Mouse (Mus musculus): ENCODE results near the gene Lrrk2. TPM values are rescaled to one million over a fixed set of nuclear protein-coding genes. Genes with fewer than 3 reads are reported as not detected.

Gene Lrrk2
- polyA plus RNA-seq, 1 experiment from 2014 or later: 3.9 TPM

GRCm38 (mm10) chr15:91671987-91672386 is 988 bp upstream of the Lrrk2 start:
- no peak for ATAC-seq (replicated peaks; ENCODE audit: extremely low read depth, insufficient read depth, low FRiP score)
- no peaks in the 10 kb centered on the region for H3K9me3 ChIP-seq (replicated peaks; ENCODE audit: control insufficient read depth, low read length)
- H3K4me3 ChIP-seq (ENCODE audit: low read length): no peak overlapping the region
- H3K4me2 ChIP-seq (ENCODE audit: low read depth, low read length): no peak overlapping the region
- H3K9ac ChIP-seq (ENCODE audit: low read length): no peak overlapping the region
- H3K36me3 ChIP-seq (ENCODE audit: control insufficient read depth, insufficient read depth): no peaks in the 10 kb centered on the region
- peaks cover 3% of the 10 kb centered on the region; the same call in 1 of the 2 replicates for H3K4me1 ChIP-seq (ENCODE audit: control insufficient read depth, insufficient read depth, low read length)
- no peak overlapping the region for H3K27ac ChIP-seq (ENCODE audit: low read length)
- H3K27me3 ChIP-seq (ENCODE audit: control insufficient read depth, insufficient read depth, low read length): no peaks in the 10 kb centered on the region
- 61% methylated on average over 5 of the region's 5 CpGs for WGBS

DNA sequence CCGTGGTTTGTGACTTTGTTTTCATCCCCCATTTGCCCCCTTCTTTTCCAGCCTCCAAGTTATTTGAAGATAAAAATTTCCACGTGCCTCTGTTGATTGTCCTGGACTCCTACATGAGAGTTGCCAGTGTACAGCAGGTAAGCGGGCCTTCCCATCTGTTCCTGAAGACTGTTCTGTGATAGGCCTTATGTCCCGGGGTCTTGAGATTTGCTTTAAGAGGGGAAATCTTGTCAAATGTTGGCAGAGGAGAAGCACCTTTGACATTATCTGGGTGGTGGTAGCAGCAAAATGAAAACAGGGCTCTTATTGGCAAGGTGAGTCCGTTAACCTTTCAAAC is 562 bp downstream of the Lrrk2 start:
- ATAC-seq (replicated peaks; ENCODE audit: extremely low read depth, insufficient read depth, low FRiP score): no peak
- H3K9me3 ChIP-seq (replicated peaks; ENCODE audit: control insufficient read depth, low read length): no peaks in the 10 kb centered on the region
- H3K36me3 ChIP-seq (ENCODE audit: control insufficient read depth, insufficient read depth): no peaks in the 10 kb centered on the region
- H3K9ac ChIP-seq (ENCODE audit: low read length): peak overlapping the region; percentile 84
- WGBS: 15% methylated on average over 5 of the region's 5 CpGs
- peak overlapping the region; percentile 73 for H3K4me3 ChIP-seq (ENCODE audit: low read length)
- H3K4me1 ChIP-seq (ENCODE audit: control insufficient read depth, insufficient read depth, low read length): peaks cover 3% of the 10 kb centered on the region; the same call in 1 of the 2 replicates
- peak overlapping the region; percentile 92 for H3K27ac ChIP-seq (ENCODE audit: low read length)
- H3K4me2 ChIP-seq (ENCODE audit: low read depth, low read length): peak overlapping the region; percentile 87
- no peaks in the 10 kb centered on the region for H3K27me3 ChIP-seq (ENCODE audit: control insufficient read depth, insufficient read depth, low read length)

DNA sequence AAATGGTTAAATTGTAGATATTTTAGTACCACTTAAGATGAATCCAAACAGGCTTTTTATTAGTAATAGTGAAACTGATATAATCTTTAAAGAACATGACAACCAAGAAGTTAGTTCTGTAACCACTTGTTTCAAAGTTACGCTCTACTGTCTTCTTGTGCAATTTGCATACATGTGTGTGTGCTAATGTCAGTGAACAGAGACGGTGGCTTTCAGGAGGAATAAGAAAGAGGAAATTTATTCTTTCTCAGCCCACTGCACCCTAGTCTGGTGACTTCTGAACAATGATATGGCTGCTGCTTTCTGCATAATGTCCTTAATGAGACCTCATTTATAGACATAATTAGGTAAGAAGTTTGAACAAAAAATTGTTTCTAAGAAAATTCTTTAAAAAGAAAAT is 7.1 kb downstream of the Lrrk2 start:
- Histone ChIP-seq H3K9ac (ENCODE audit: low read length) (no peak overlapping the region), H3K27ac (ENCODE audit: low read length) (no peak overlapping the region), H3K9me3 (replicated peaks; ENCODE audit: control insufficient read depth, low read length) (no peaks in the 10 kb centered on the region), H3K4me1 (ENCODE audit: control insufficient read depth, insufficient read depth, low read length) (no peaks in the 10 kb centered on the region), H3K36me3 (ENCODE audit: control insufficient read depth, insufficient read depth) (peaks cover 14% of the 10 kb centered on the region), H3K4me2 (ENCODE audit: low read depth, low read length) (no peak overlapping the region), H3K4me3 (ENCODE audit: low read length) (no peak overlapping the region), H3K27me3 (ENCODE audit: control insufficient read depth, insufficient read depth, low read length) (no peaks in the 10 kb centered on the region)
- ATAC-seq (replicated peaks; ENCODE audit: extremely low read depth, insufficient read depth, low FRiP score): no peak
- 79% methylated on average over 2 of the region's 2 CpGs for WGBS

GRCm38 (mm10) chr15:91685880-91686563 is 13.0 kb downstream of the Lrrk2 start:
- H3K36me3 ChIP-seq (ENCODE audit: control insufficient read depth, insufficient read depth): peaks cover 20% of the 10 kb centered on the region
- WGBS: 76% methylated on average over 7 of the region's 7 CpGs
- H3K4me1 ChIP-seq (ENCODE audit: control insufficient read depth, insufficient read depth, low read length): no peaks in the 10 kb centered on the region

DNA sequence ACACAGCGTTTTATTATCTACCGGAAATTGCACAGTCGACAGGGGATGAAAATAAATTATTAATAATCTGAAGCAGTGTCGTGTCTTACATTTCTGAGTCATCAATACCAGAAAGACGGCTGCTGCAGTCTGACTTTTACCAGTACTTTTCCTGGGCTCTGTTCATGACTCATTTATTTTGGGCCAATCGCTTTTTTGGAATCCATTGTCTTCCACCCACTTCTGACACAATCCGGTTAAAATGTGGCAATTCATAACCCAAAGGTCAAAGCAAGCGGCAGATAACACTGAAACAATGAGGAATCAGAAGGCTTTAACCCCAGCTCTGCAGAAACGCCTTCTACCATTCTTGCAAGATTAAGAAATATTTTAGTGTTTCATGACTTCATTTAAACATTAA is 17.7 kb downstream of the Lrrk2 start:
- Histone ChIP-seq H3K9me3 (replicated peaks; ENCODE audit: control insufficient read depth, low read length) (no peaks in the 10 kb centered on the region; the same call in 1 of the 2 replicates), H3K4me3 (ENCODE audit: low read length) (no peak overlapping the region), H3K4me2 (ENCODE audit: low read depth, low read length) (no peak overlapping the region), H3K36me3 (ENCODE audit: control insufficient read depth, insufficient read depth) (peaks cover 12% of the 10 kb centered on the region), H3K27me3 (ENCODE audit: control insufficient read depth, insufficient read depth, low read length) (no peaks in the 10 kb centered on the region), H3K4me1 (ENCODE audit: control insufficient read depth, insufficient read depth, low read length) (no peaks in the 10 kb centered on the region), H3K27ac (ENCODE audit: low read length) (no peak overlapping the region), H3K9ac (ENCODE audit: low read length) (no peak overlapping the region)
- WGBS: 71% methylated on average over 9 of the region's 9 CpGs
- ATAC-seq (replicated peaks; ENCODE audit: extremely low read depth, insufficient read depth, low FRiP score): no peak

More at GRCm38 (mm10) chr15:91685880-91686563, 13.0 kb downstream of the Lrrk2 start:
- H3K4me3 ChIP-seq (ENCODE audit: low read length): no peak overlapping the region
- no peak for ATAC-seq (replicated peaks; ENCODE audit: extremely low read depth, insufficient read depth, low FRiP score)
- no peaks in the 10 kb centered on the region for H3K9me3 ChIP-seq (replicated peaks; ENCODE audit: control insufficient read depth, low read length)
- H3K27ac ChIP-seq (ENCODE audit: low read length): no peak overlapping the region
- H3K4me2 ChIP-seq (ENCODE audit: low read depth, low read length): no peak overlapping the region
- H3K27me3 ChIP-seq (ENCODE audit: control insufficient read depth, insufficient read depth, low read length): no peaks in the 10 kb centered on the region
- no peak overlapping the region for H3K9ac ChIP-seq (ENCODE audit: low read length)

GRCm38 (mm10) chr15:91693051-91693450 is 20.1 kb downstream of the Lrrk2 start:
- no peak for ATAC-seq (replicated peaks; ENCODE audit: extremely low read depth, insufficient read depth, low FRiP score)

DNA sequence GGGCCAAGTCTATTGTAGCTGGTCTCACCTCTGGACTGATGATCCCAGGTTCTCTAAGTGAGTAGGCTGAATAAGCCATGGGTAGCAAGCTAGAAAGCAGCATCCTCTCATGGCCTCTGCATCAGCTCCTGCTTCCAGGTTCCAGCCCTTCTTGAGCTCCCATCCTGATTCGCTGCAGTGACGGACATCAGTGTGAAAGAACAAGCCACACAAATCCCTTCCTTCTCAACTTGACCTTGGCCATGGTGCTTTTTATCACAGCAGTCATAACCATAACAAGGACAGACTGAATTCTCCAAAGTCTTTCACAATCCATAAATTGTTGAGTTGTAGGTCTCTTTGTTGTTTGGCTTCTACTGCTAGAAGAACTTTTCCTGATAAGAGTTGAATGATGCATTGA is 20.9 kb downstream of the Lrrk2 start:
- H3K4me1 ChIP-seq (ENCODE audit: control insufficient read depth, insufficient read depth, low read length): no peaks in the 10 kb centered on the region
- 91% methylated on average over 2 of the region's 2 CpGs for WGBS
- no peak for ATAC-seq (replicated peaks; ENCODE audit: extremely low read depth, insufficient read depth, low FRiP score)
- H3K9ac ChIP-seq (ENCODE audit: low read length): no peak overlapping the region
- H3K27ac ChIP-seq (ENCODE audit: low read length): no peak overlapping the region
- H3K4me2 ChIP-seq (ENCODE audit: low read depth, low read length): no peak overlapping the region
- peaks cover 19% of the 10 kb centered on the region for H3K36me3 ChIP-seq (ENCODE audit: control insufficient read depth, insufficient read depth)
- no peaks in the 10 kb centered on the region; the same call in 1 of the 2 replicates for H3K9me3 ChIP-seq (replicated peaks; ENCODE audit: control insufficient read depth, low read length)
- H3K27me3 ChIP-seq (ENCODE audit: control insufficient read depth, insufficient read depth, low read length): no peaks in the 10 kb centered on the region
- no peak overlapping the region for H3K4me3 ChIP-seq (ENCODE audit: low read length)

More at GRCm38 (mm10) chr15:91693051-91693450, 20.1 kb downstream of the Lrrk2 start:
- Histone ChIP-seq H3K4me3 (ENCODE audit: low read length) (no peak overlapping the region), H3K36me3 (ENCODE audit: control insufficient read depth, insufficient read depth) (peaks cover 19% of the 10 kb centered on the region), H3K4me2 (ENCODE audit: low read depth, low read length) (no peak overlapping the region), H3K9me3 (replicated peaks; ENCODE audit: control insufficient read depth, low read length) (no peaks in the 10 kb centered on the region; the same call in 1 of the 2 replicates), H3K27ac (ENCODE audit: low read length) (no peak overlapping the region), H3K27me3 (ENCODE audit: control insufficient read depth, insufficient read depth, low read length) (no peaks in the 10 kb centered on the region), H3K9ac (ENCODE audit: low read length) (no peak overlapping the region), H3K4me1 (ENCODE audit: control insufficient read depth, insufficient read depth, low read length) (no peaks in the 10 kb centered on the region)
- 81% methylated on average over 1 of the region's 1 CpGs for WGBS

DNA sequence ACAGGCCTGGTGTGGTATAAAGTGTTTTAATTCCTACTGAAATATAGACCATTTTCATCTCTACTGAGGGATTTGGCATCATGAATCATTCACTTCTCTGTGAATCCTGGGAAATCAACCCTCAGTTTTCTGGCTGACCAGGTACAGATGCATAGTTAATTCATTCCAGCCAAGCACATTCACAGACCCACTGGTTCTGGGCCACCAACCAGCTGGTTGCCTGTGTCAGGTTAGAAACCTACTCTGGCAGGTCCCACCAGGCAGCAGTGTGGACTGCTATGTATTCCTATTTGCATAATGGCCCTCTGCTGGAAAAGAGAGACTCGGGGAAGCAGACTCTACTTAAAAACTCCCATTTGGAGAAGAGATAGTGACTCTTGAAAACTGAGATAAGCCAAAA is 27.9 kb downstream of the Lrrk2 start:
- H3K4me3 ChIP-seq (ENCODE audit: low read length): no peak overlapping the region
- peaks cover 9% of the 10 kb centered on the region for H3K4me1 ChIP-seq (ENCODE audit: control insufficient read depth, insufficient read depth, low read length)
- H3K36me3 ChIP-seq (ENCODE audit: control insufficient read depth, insufficient read depth): peaks cover 11% of the 10 kb centered on the region
- no peak overlapping the region for H3K9ac ChIP-seq (ENCODE audit: low read length)
- no peak overlapping the region for H3K4me2 ChIP-seq (ENCODE audit: low read depth, low read length)
- H3K9me3 ChIP-seq (replicated peaks; ENCODE audit: control insufficient read depth, low read length): no peaks in the 10 kb centered on the region
- no peaks in the 10 kb centered on the region for H3K27me3 ChIP-seq (ENCODE audit: control insufficient read depth, insufficient read depth, low read length)
- 35% methylated on average over 1 of the region's 1 CpGs for WGBS
- ATAC-seq (replicated peaks; ENCODE audit: extremely low read depth, insufficient read depth, low FRiP score): no peak
- H3K27ac ChIP-seq (ENCODE audit: low read length): no peak overlapping the region

DNA sequence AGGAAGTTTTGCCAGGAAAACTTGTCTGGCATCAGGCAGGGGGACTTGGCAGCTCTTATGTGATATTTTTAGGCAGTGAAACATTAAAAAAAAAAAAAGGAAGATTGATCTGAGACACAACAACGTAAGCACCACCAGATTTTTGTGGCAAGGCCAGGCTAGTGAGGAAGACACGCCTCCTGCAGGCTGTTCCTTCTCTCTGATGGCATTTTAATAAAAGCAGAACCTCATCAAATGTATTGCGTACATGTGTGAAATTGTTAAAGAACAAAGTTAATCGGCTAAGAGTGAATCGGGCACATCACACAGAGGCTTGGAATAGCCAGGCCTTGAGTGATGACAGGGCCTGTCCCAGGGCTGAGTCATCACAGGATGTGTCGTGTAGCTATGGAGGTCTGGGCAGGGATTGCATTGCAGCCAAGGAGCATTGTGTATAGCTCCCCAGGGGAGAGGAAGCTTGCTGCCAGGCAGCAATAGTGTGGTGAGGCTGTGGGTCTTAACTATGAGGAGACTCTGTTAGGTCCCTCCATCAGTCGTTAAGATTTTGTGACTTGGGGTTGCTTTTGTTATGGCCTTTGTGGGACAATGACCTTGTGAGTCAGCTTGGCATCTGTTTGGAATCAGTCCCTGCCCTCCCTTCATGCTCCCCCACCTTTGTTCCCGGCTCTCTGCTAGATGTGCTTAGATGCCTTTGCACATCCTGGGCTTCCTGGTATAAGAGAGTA is 30.2 kb downstream of the Lrrk2 start:
- Histone ChIP-seq H3K27me3 (ENCODE audit: control insufficient read depth, insufficient read depth, low read length) (no peaks in the 10 kb centered on the region), H3K36me3 (ENCODE audit: control insufficient read depth, insufficient read depth) (peaks cover 7% of the 10 kb centered on the region; the same call in 1 of the 2 replicates), H3K9me3 (replicated peaks; ENCODE audit: control insufficient read depth, low read length) (no peaks in the 10 kb centered on the region), H3K4me2 (ENCODE audit: low read depth, low read length) (peak overlapping the region; percentile 46), H3K4me1 (ENCODE audit: control insufficient read depth, insufficient read depth, low read length) (peaks cover 9% of the 10 kb centered on the region), H3K4me3 (ENCODE audit: low read length) (no peak overlapping the region), H3K27ac (ENCODE audit: low read length) (peak overlapping the region; percentile 81), H3K9ac (ENCODE audit: low read length) (peak overlapping the region; percentile 7; the same call in 1 of the 2 replicates)
- WGBS: 22% methylated on average over 8 of the region's 8 CpGs
- ATAC-seq (replicated peaks; ENCODE audit: extremely low read depth, insufficient read depth, low FRiP score): peak; percentile 95
